ENCODE assay signal across 7 mouse cellular contexts in the genomic region with DNA sequence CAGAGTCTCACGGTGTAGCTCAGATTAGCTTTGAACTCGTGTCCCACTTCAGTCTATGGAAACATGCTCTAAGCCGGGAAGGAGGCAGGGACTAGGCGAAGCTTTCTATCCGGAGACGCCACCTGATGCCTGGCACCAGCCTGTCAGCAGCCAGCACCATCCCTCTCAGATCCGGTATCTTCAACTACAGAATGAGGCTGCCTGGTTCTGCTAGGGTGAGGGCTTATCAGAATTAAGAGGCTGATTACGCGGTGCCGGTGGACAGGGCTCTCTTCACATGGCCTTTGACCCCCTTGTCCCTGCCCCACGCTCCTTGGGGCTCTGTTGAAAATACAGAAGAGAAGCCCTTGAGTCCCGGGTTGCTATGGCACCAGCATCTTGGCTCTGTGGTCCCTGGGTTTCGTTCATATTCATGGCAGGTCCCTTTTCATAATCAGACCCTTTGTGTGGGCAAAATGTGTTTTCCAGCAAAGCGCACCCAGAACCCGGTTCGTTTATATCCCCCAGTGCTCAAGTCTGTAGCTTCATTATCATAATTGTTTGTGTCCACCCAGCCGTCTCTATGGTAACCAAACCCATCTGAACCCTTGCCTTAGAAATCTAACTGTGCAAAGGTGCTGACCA. TPM values are rescaled to one million over a fixed set of nuclear protein-coding genes. Genes with fewer than 3 reads are reported as not detected.
DNase-seq lines count a peak whose midpoint lies in the region; ATAC-seq and TF ChIP-seq lines count a peak whose summit lies in the region.

No protein-coding gene starts in this region.

- H3K27me3 ChIP-seq in spleen, adult 2 months (ENCODE audit: control insufficient read depth, insufficient read depth, low read length): no peaks in the 10 kb centered on the region
- peaks cover 9% of the 10 kb centered on the region; the same call in 1 of the 2 replicates for H3K27me3 ChIP-seq in heart, embryonic 13.5 days (replicated peaks)
- H3K27me3 ChIP-seq in midbrain, embryonic 15.5 days (replicated peaks): no peaks in the 10 kb centered on the region

- no peak for TF ChIP-seq CTCF in spleen, adult 2 months (IDR thresholded peaks at IDR 0.05; ENCODE audit: extremely low read depth, insufficient read depth, insufficient read length, insufficient replicate concordance)

- no peak for TF ChIP-seq POLR2A in spleen, adult 2 months (IDR thresholded peaks at IDR 0.05; ENCODE audit: low read depth, low read length)

- peak overlapping the region; percentile 68 for H3K4me3 ChIP-seq in spleen, adult 2 months (ENCODE audit: extremely low read depth, insufficient read depth, insufficient read length)
- H3K4me3 ChIP-seq in heart, embryonic 13.5 days: peak overlapping the region; percentile 83
- H3K4me3 ChIP-seq in midbrain, embryonic 15.5 days: peak overlapping the region; percentile 84

- H3K36me3 ChIP-seq in spleen, adult 2 months (ENCODE audit: control insufficient read depth, insufficient read depth, low read length): peaks cover 2% of the 10 kb centered on the region; the same call in 1 of the 2 replicates
- peaks cover 23% of the 10 kb centered on the region for H3K36me3 ChIP-seq in heart, embryonic 13.5 days
- H3K36me3 ChIP-seq in midbrain, embryonic 15.5 days (replicated peaks): peaks cover 18% of the 10 kb centered on the region; the same call in 1 of the 2 replicates

- no peak for DNase-seq in spleen, adult 2 months (ENCODE audit: low read depth in 1 of 2, low spot score in 2 of 2)
- no peak for DNase-seq in spleen, postnatal 4 days (ENCODE audit: low spot score in 2 of 2)
- DNase-seq in cerebellum, postnatal 36 days: peak; percentile 17 to 41
- peak; percentile 50 to 70 for DNase-seq in left cerebral cortex, adult 9 months (ENCODE audit: low spot score in 2 of 2)
- DNase-seq in urinary bladder, postnatal 10 days (ENCODE audit: low spot score): no peak

- no peak for ATAC-seq in heart, embryonic 13.5 days (ENCODE audit: extremely low read depth, insufficient number of reproducible peaks, low FRiP score, low TSS enrichment)
- ATAC-seq in midbrain, embryonic 15.5 days (replicated peaks): peak; percentile 59

- H3K4me2 ChIP-seq in heart, embryonic 13.5 days: peak overlapping the region; percentile 94
- peak overlapping the region; percentile 68 for H3K4me2 ChIP-seq in midbrain, embryonic 15.5 days

- peaks cover 7% of the 10 kb centered on the region; the same call in 1 of the 2 replicates for H3K4me1 ChIP-seq in spleen, adult 2 months (ENCODE audit: control insufficient read depth, insufficient read depth, insufficient read length)
- peaks cover 14% of the 10 kb centered on the region for H3K4me1 ChIP-seq in heart, embryonic 13.5 days
- H3K4me1 ChIP-seq in midbrain, embryonic 15.5 days: peaks cover 20% of the 10 kb centered on the region

- WGBS in spleen, adult 2 months: 43% methylated on average over 17 of the region's 17 CpGs
- WGBS in heart, embryonic 13.5 days: 22% methylated on average over 17 of the region's 17 CpGs
- WGBS in midbrain, embryonic 15.5 days: 4% methylated on average over 17 of the region's 17 CpGs

- peak overlapping the region; percentile 92 for H3K9ac ChIP-seq in heart, embryonic 13.5 days
- peak overlapping the region; percentile 83 for H3K9ac ChIP-seq in midbrain, embryonic 15.5 days

- H3K9me3 ChIP-seq in heart, embryonic 13.5 days: no peaks in the 10 kb centered on the region
- no peaks in the 10 kb centered on the region for H3K9me3 ChIP-seq in midbrain, embryonic 15.5 days

- H3K27ac ChIP-seq in spleen, adult 2 months (ENCODE audit: insufficient read depth, low read length): peak overlapping the region; percentile 13; the same call in 1 of the 2 replicates
- H3K27ac ChIP-seq in heart, embryonic 13.5 days (replicated peaks): peak overlapping the region; percentile 78
- H3K27ac ChIP-seq in midbrain, embryonic 15.5 days: peak overlapping the region; percentile 88

RNA-seq across cellular contexts. Expression of a gene that starts 0.6 kb away (rescaled TPM):
- polyA plus RNA-seq in spleen, adult 2 months (2012; rRNA removed): 15.6 and 26.4 TPM in 2 replicates
- 21.0 and 23.2 TPM in 2 replicates for polyA plus RNA-seq in heart, embryonic 13.5 days (2015; fragmentation: Nextera tagmentation; extraction: Ambion mirVana)
- 50.9 and 51.1 TPM in 2 replicates for polyA plus RNA-seq in midbrain, embryonic 15.5 days (2015; fragmentation: Nextera tagmentation; extraction: Ambion mirVana)

RNA-seq across cellular contexts. Expression of a gene that starts 9.9 kb away (rescaled TPM):
- 0.83 and 1.3 TPM in 2 replicates for polyA plus RNA-seq in spleen, adult 2 months (2012; rRNA removed)
- polyA plus RNA-seq in heart, embryonic 13.5 days (2015; fragmentation: Nextera tagmentation; extraction: Ambion mirVana): 5.5 and 5.6 TPM in 2 replicates
- polyA plus RNA-seq in midbrain, embryonic 15.5 days (2015; fragmentation: Nextera tagmentation; extraction: Ambion mirVana): 1.6 and 2.6 TPM in 2 replicates

RNA-seq across cellular contexts. Expression of a gene that starts 20.7 kb away (rescaled TPM):
- polyA plus RNA-seq in spleen, adult 2 months (2012; rRNA removed): 0.94 and 1.4 TPM in 2 replicates
- polyA plus RNA-seq in heart, embryonic 13.5 days (2015; fragmentation: Nextera tagmentation; extraction: Ambion mirVana): 0.18 and 0.23 TPM in 2 replicates
- polyA plus RNA-seq in midbrain, embryonic 15.5 days (2015; fragmentation: Nextera tagmentation; extraction: Ambion mirVana): 10.1 and 11.5 TPM in 2 replicates

Comparison
In these comparisons a context has a peak if more than half of its experiments do, and no peak if none do; other contexts are left out.
1. DNase-seq: peak in cerebellum, postnatal 36 days (2 of 2) and left cerebral cortex, adult 9 months (2 of 2); none in spleen, adult 2 months (0 of 2), spleen, postnatal 4 days (0 of 2) and urinary bladder, postnatal 10 days (single experiment).
2. H3K27ac ChIP-seq: peak in every context shown above with its lines; median percentile 88 in midbrain, embryonic 15.5 days; 78 in heart, embryonic 13.5 days; 13 in spleen, adult 2 months.
3. Peak in every context shown above with its lines, with median percentiles within 50 percentile points of each other: H3K4me3 ChIP-seq.